Mouse (Mus musculus) C2C12 (cell line): ENCODE results near the gene Rhobtb1. TPM values are rescaled to one million over a fixed set of nuclear protein-coding genes. Genes with fewer than 3 reads are reported as not detected.

Source experiments
- H3K27me3 ChIP-seq: one replicate; pipeline ENCODE4 v1.6.1; 2011; ENCODE audit not compliant: control insufficient read depth, insufficient read depth, insufficient read length
- H3K36me3 ChIP-seq: one replicate; pipeline ENCODE4 v1.6.1; 2011; ENCODE audit not compliant: control insufficient read depth, insufficient read depth
- H3K4me3 ChIP-seq: one replicate; pipeline ENCODE4 v1.5.1; 2011; ENCODE audit warnings: mild to moderate bottlenecking, control low read depth; ENCODE audit not compliant: poor library complexity, insufficient read depth, severe bottlenecking
- H3K79me2 ChIP-seq: one replicate; pipeline ENCODE4 v1.6.1; 2011; ENCODE audit not compliant: control insufficient read depth, insufficient read depth
- H3K79me3 ChIP-seq: one replicate; pipeline ENCODE4 v1.6.1; 2011; ENCODE audit warnings: low read depth, control low read depth
- H3ac ChIP-seq: one replicate; pipeline ENCODE3; 2011; ENCODE audit warnings: low read depth; ENCODE audit not compliant: control insufficient read depth, insufficient read length
- CEBPB ChIP-seq: IDR thresholded peaks from one replicate; pipeline ENCODE4 v1.6.1; 2011; ENCODE audit warnings: low read depth, mild to moderate bottlenecking, control low read depth, moderate library complexity
- CTCF ChIP-seq: IDR thresholded peaks from one replicate; pipeline ENCODE4 v1.5.1; 2011; ENCODE audit not compliant: control insufficient read depth, insufficient read depth, insufficient read length
- FOSL1 ChIP-seq: IDR thresholded peaks from one replicate; pipeline ENCODE4 v1.8.0; 2011; ENCODE audit warnings: mild to moderate bottlenecking, low read length; ENCODE audit not compliant: poor library complexity, insufficient read depth, severe bottlenecking
- MAX ChIP-seq: IDR thresholded peaks from one replicate; pipeline ENCODE4 v1.6.1; 2011; ENCODE audit warnings: mild to moderate bottlenecking, control low read depth
- MYOD1 ChIP-seq: IDR thresholded peaks from one replicate; pipeline ENCODE4 v1.6.1; 2011; ENCODE audit warnings: low read depth; ENCODE audit not compliant: control insufficient read depth, insufficient read length
- MYOG ChIP-seq: IDR thresholded peaks from one replicate; pipeline ENCODE4 v1.6.1; 2011; ENCODE audit not compliant: control insufficient read depth, insufficient read length; ENCODE audit errors: extremely low read depth
- USF1 ChIP-seq: IDR thresholded peaks from one replicate; pipeline ENCODE4 v1.6.1; 2011; ENCODE audit warnings: low read depth, mild to moderate bottlenecking, control low read depth, moderate library complexity
- polyA plus RNA-seq: library from polyadenylated mRNA; unstranded; fragments of >200 nt; fragmentation: generic; extraction: Trizol; gene quantifications from one replicate; pipeline ENCODE4 v1.2.1, GENCODE M21; 2012; ENCODE audit warnings: missing spikeins

Rhobtb1 gene
- polyA plus RNA-seq, 1 experiment = 3.8 TPM

DNA sequence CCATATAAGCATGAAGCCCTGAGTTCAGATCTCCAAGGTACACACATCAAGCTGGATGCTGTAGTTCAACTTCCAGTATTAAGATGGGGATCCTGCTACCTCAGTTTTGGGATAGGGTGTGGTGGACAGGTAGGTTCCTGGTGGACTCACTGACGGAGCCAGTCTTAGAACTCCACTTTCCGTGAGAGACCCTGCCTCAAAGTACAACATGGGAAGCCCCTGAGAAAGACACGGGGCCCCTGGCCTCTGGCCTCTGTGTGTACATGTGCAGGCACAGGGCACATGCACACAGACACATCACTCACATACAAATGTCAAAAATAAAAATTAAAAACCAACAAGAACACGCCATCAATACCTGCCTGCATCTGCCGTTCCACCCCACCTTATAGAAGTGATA lies 74.2 kb downstream of the Rhobtb1 start:
- TF ChIP-seq FOSL1 (no peak), CEBPB (no peak), CTCF (no peak), MYOG (no peak), MYOD1 (no peak), MAX (no peak), USF1 (no peak)
- Histone ChIP-seq H3K27me3 (no peaks in the 10 kb centered on the region), H3K79me3 (no peaks in the 10 kb centered on the region), H3ac (no peak overlapping the region), H3K36me3 (no peaks in the 10 kb centered on the region), H3K79me2 (no peaks in the 10 kb centered on the region), H3K4me3 (no peak overlapping the region)

GRCm38 (mm10) chr10:69225951-69226350 lies 74.7 kb downstream of the Rhobtb1 start:
- TF ChIP-seq FOSL1 (no peak), CTCF (no peak), USF1 (no peak), MAX (no peak), CEBPB (no peak), MYOD1 (no peak), MYOG (no peak)
- Histone ChIP-seq H3K4me3 (no peak overlapping the region), H3ac (no peak overlapping the region), H3K79me2 (no peaks in the 10 kb centered on the region), H3K27me3 (no peaks in the 10 kb centered on the region), H3K79me3 (no peaks in the 10 kb centered on the region), H3K36me3 (no peaks in the 10 kb centered on the region)

GRCm38 (mm10) chr10:69237185-69237584 lies 86.0 kb downstream of the Rhobtb1 start:
- H3K27me3 ChIP-seq = no peaks in the 10 kb centered on the region
- no peak overlapping the region for H3K4me3 ChIP-seq
- no peaks in the 10 kb centered on the region for H3K79me3 ChIP-seq
- no peaks in the 10 kb centered on the region for H3K36me3 ChIP-seq
- H3K79me2 ChIP-seq = peaks cover 8% of the 10 kb centered on the region
- no peak for TF ChIP-seq MYOG
- TF ChIP-seq CEBPB = no peak
- no peak for TF ChIP-seq FOSL1
- TF ChIP-seq CTCF = no peak
- TF ChIP-seq MYOD1 = no peak
- no peak for TF ChIP-seq USF1
- TF ChIP-seq MAX = no peak
- no peak overlapping the region for H3ac ChIP-seq

- H3K27me3 ChIP-seq = no peaks in the 10 kb centered on the region
- H3K79me3 ChIP-seq = no peaks in the 10 kb centered on the region
- TF ChIP-seq USF1 (no peak), FOSL1 (no peak), MYOG (no peak), MAX (no peak), CTCF (no peak), CEBPB (no peak), MYOD1 (no peak)
- peaks cover 8% of the 10 kb centered on the region for H3K79me2 ChIP-seq
- no peaks in the 10 kb centered on the region for H3K36me3 ChIP-seq
- no peak overlapping the region for H3ac ChIP-seq
- no peak overlapping the region for H3K4me3 ChIP-seq
Observed at GRCm38 (mm10) chr10:69237781-69238180, 86.5 kb downstream of the Rhobtb1 start.

DNA sequence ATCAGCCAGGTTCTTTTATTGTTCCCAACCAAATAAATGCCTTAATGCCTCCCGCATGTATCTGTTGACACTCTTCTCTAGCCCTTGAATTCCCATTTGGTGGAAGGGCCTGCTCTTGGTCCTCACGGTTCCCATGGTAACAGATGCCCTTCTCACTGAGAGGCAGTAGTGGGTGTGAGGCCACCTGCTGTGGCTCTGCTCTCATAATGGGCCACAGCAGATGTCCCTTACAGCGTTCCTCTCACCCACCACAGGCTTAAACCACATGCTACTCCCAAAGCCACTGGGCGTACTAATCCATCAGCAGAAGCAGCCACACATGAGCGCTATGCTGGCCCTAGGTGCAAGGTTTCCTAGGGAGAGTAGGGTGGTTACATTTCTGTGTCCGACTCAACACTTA lies 87.1 kb downstream of the Rhobtb1 start:
- Histone ChIP-seq H3ac (no peak overlapping the region), H3K79me2 (peaks cover 8% of the 10 kb centered on the region), H3K4me3 (no peak overlapping the region), H3K36me3 (no peaks in the 10 kb centered on the region), H3K27me3 (no peaks in the 10 kb centered on the region), H3K79me3 (no peaks in the 10 kb centered on the region)
- TF ChIP-seq MYOD1 = no peak
- no peak for TF ChIP-seq USF1
- no peak for TF ChIP-seq MYOG
- TF ChIP-seq CEBPB = no peak
- TF ChIP-seq CTCF = no peak
- no peak for TF ChIP-seq FOSL1
- TF ChIP-seq MAX = no peak

- H3K79me3 ChIP-seq = no peaks in the 10 kb centered on the region
- no peak for TF ChIP-seq MAX
- no peak for TF ChIP-seq CTCF
- TF ChIP-seq USF1 = no peak
- TF ChIP-seq FOSL1 = no peak
- no peak for TF ChIP-seq CEBPB
- no peak for TF ChIP-seq MYOD1
- TF ChIP-seq MYOG = no peak
- peaks cover 8% of the 10 kb centered on the region for H3K79me2 ChIP-seq
- no peak overlapping the region for H3ac ChIP-seq
- H3K4me3 ChIP-seq = no peak overlapping the region
- no peaks in the 10 kb centered on the region for H3K36me3 ChIP-seq
- no peaks in the 10 kb centered on the region for H3K27me3 ChIP-seq
Observed at GRCm38 (mm10) chr10:69240530-69240929, 89.3 kb downstream of the Rhobtb1 start.
